9 mouse cellular contexts compared by ENCODE assay signal in genomic region chr10:79704970-79705360, GRCm38 (mm10). TPM values are rescaled to one million over a fixed set of nuclear protein-coding genes. Genes with fewer than 3 reads are reported as not detected.
DNase-seq lines count a peak whose midpoint lies in the region; ATAC-seq and TF ChIP-seq lines count a peak whose summit lies in the region.
"Had no signal": no experiment of that assay in that cellular context is flagged by ENCODE, and none has a peak within 500 bp of the region (broad histone marks: within the 10 kb centered on the region; RNA-seq: fewer than 3 reads in every experiment).

No protein-coding gene starts in this region.

- no peak for DNase-seq in lung, adult 2 months
- no peak for DNase-seq in lung, postnatal 25 days (ENCODE audit: low spot score)
- DNase-seq in layer of hippocampus, adult 18-20 months (ENCODE audit: low spot score in 2 of 2): no peak
- DNase-seq in spleen, postnatal 14 days (ENCODE audit: low spot score in 2 of 2): no peak
- DNase-seq in B cell, adult 2 months: no peak

- peak overlapping the region; percentile 90 for H3K9ac ChIP-seq in intestine, embryonic 15.5 days
- H3K9ac ChIP-seq in neural tube, embryonic 12.5 days: peak overlapping the region; percentile 80

- ATAC-seq in intestine, embryonic 15.5 days: no peak
- ATAC-seq in neural tube, embryonic 12.5 days (ENCODE audit: low FRiP score, low read depth): peak; percentile 7

- H3K36me3 ChIP-seq in intestine, embryonic 15.5 days: peaks cover 10% of the 10 kb centered on the region
- peaks cover 16% of the 10 kb centered on the region for H3K36me3 ChIP-seq in neural tube, embryonic 12.5 days

- peak overlapping the region; percentile 77 for H3K4me2 ChIP-seq in intestine, embryonic 15.5 days (replicated peaks)
- peak overlapping the region; percentile 95 for H3K4me2 ChIP-seq in neural tube, embryonic 12.5 days (replicated peaks)

- no peaks in the 10 kb centered on the region for H3K9me3 ChIP-seq in intestine, embryonic 15.5 days
- no peaks in the 10 kb centered on the region for H3K9me3 ChIP-seq in neural tube, embryonic 12.5 days

- no peak for TF ChIP-seq CTCF in lung, adult 2 months (IDR thresholded peaks at IDR 0.05; ENCODE audit: insufficient read depth, low read length)
- TF ChIP-seq CTCF in embryonic fibroblast, embryonic 13.5 days (IDR thresholded peaks at IDR 0.05; ENCODE audit: borderline replicate concordance, insufficient read depth, low read length): no peak

- no peak overlapping the region for H3K27ac ChIP-seq in embryonic fibroblast, embryonic 13.5 days (ENCODE audit: insufficient read depth, low read length)
- peak overlapping the region; percentile 81; the same call in 1 of the 2 replicates for H3K27ac ChIP-seq in intestine, embryonic 15.5 days
- H3K27ac ChIP-seq in neural tube, embryonic 12.5 days: no peak overlapping the region

- peaks cover 28% of the 10 kb centered on the region for H3K4me1 ChIP-seq in lung, adult 2 months (ENCODE audit: control insufficient read depth, insufficient read depth, low read length)
- H3K4me1 ChIP-seq in embryonic fibroblast, embryonic 13.5 days (ENCODE audit: control insufficient read depth, insufficient read depth, low read length): peaks cover 11% of the 10 kb centered on the region
- H3K4me1 ChIP-seq in intestine, embryonic 15.5 days (replicated peaks): peaks cover 45% of the 10 kb centered on the region
- peaks cover 31% of the 10 kb centered on the region for H3K4me1 ChIP-seq in neural tube, embryonic 12.5 days

- H3K4me3 ChIP-seq in lung, adult 2 months (replicated peaks; ENCODE audit: extremely low read depth, low read depth, low read length): peak overlapping the region; percentile 86
- H3K4me3 ChIP-seq in embryonic fibroblast, embryonic 13.5 days (ENCODE audit: insufficient read depth, low read length): peak overlapping the region; percentile 92
- H3K4me3 ChIP-seq in intestine, embryonic 15.5 days (replicated peaks): peak overlapping the region; percentile 70
- peak overlapping the region; percentile 65 for H3K4me3 ChIP-seq in neural tube, embryonic 12.5 days

- 5% methylated on average over 10 of the region's 10 CpGs for WGBS in lung, adult 2 months
- 4% methylated on average over 10 of the region's 10 CpGs for WGBS in intestine, embryonic 15.5 days
- 8% methylated on average over 10 of the region's 10 CpGs for WGBS in neural tube, embryonic 12.5 days

- H3K27me3 ChIP-seq in intestine, embryonic 15.5 days (replicated peaks): no peaks in the 10 kb centered on the region
- H3K27me3 ChIP-seq in neural tube, embryonic 12.5 days (replicated peaks): no peaks in the 10 kb centered on the region

- no peak for TF ChIP-seq POLR2A in lung, adult 2 months (IDR thresholded peaks at IDR 0.05; ENCODE audit: borderline replicate concordance, extremely low read depth, low read depth, low read length)
- TF ChIP-seq POLR2A in embryonic fibroblast, embryonic 13.5 days (IDR thresholded peaks at IDR 0.05; ENCODE audit: low read depth, low read length): no peak

RNA-seq across cellular contexts. Expression of gene Bsg, which starts 0.7 kb away (rescaled TPM):
- 684 and 692 TPM in 2 replicates for polyA plus RNA-seq in lung, adult 2 months (2012; rRNA removed)
- polyA plus RNA-seq in embryonic fibroblast, embryonic 13.5 days (2011; ENCODE audit: insufficient read length, low read depth, missing spikeins): 766 and 774 TPM in 2 replicates
- polyA plus RNA-seq in intestine, embryonic 15.5 days (2015; fragmentation: Nextera tagmentation; extraction: Ambion mirVana): 1,119 and 1,131 TPM in 2 replicates
- polyA plus RNA-seq in neural tube, embryonic 12.5 days (2016; fragmentation: Nextera tagmentation; extraction: Ambion mirVana): 634 and 639 TPM in 2 replicates
- 100 to 1,000 TPM; 554 to 566 TPM for total RNA-seq in layer of hippocampus, adult 18-20 months (2021)

RNA-seq across cellular contexts. Expression of gene Hcn2, which starts 11.5 kb away (rescaled TPM):
- polyA plus RNA-seq in lung, adult 2 months (2012; rRNA removed): 3.0 and 3.9 TPM in 2 replicates
- 0.91 and 1.9 TPM in 2 replicates for polyA plus RNA-seq in embryonic fibroblast, embryonic 13.5 days (2011; ENCODE audit: insufficient read length, low read depth, missing spikeins)
- polyA plus RNA-seq in intestine, embryonic 15.5 days (2015; fragmentation: Nextera tagmentation; extraction: Ambion mirVana): 0.18 and 0.23 TPM in 2 replicates
- 0.61 and 0.79 TPM in 2 replicates for polyA plus RNA-seq in neural tube, embryonic 12.5 days (2016; fragmentation: Nextera tagmentation; extraction: Ambion mirVana)
- total RNA-seq in layer of hippocampus, adult 18-20 months (2021): 100 to 1,000 TPM; 134 TPM
- total RNA-seq: neutrophil, adult 5-6 weeks had no signal

RNA-seq across cellular contexts. Expression of gene Gzmm, which starts 16.1 kb away (rescaled TPM):
- 1.5 and 1.6 TPM in 2 replicates for polyA plus RNA-seq in lung, adult 2 months (2012; rRNA removed)
- 0.65 TPM in 1 of 2 replicates, not detected in the other for polyA plus RNA-seq in embryonic fibroblast, embryonic 13.5 days (2011; ENCODE audit: insufficient read length, low read depth, missing spikeins)
- 0.52 and 0.76 TPM in 2 replicates for polyA plus RNA-seq in intestine, embryonic 15.5 days (2015; fragmentation: Nextera tagmentation; extraction: Ambion mirVana)
- polyA plus RNA-seq in neural tube, embryonic 12.5 days (2016; fragmentation: Nextera tagmentation; extraction: Ambion mirVana): 0.65 and 1.4 TPM in 2 replicates
- total RNA-seq in layer of hippocampus, adult 18-20 months (2021): 1 to 10 TPM; 3.3 to 3.6 TPM

RNA-seq across cellular contexts. Expression of gene Cdc34, which starts 23.0 kb away (rescaled TPM):
- polyA plus RNA-seq in lung, adult 2 months (2012; rRNA removed): 112 and 121 TPM in 2 replicates
- 117 and 149 TPM in 2 replicates for polyA plus RNA-seq in embryonic fibroblast, embryonic 13.5 days (2011; ENCODE audit: insufficient read length, low read depth, missing spikeins)
- 137 and 144 TPM in 2 replicates for polyA plus RNA-seq in intestine, embryonic 15.5 days (2015; fragmentation: Nextera tagmentation; extraction: Ambion mirVana)
- 136 and 141 TPM in 2 replicates for polyA plus RNA-seq in neural tube, embryonic 12.5 days (2016; fragmentation: Nextera tagmentation; extraction: Ambion mirVana)
- 10 to 100 TPM; 65.4 to 74.2 TPM for total RNA-seq in layer of hippocampus, adult 18-20 months (2021)

RNA-seq across cellular contexts. Expression of gene Tpgs1, which starts 35.8 kb away (rescaled TPM):
- polyA plus RNA-seq in lung, adult 2 months (2012; rRNA removed): 70.4 and 84.7 TPM in 2 replicates
- 15.5 and 16.0 TPM in 2 replicates for polyA plus RNA-seq in embryonic fibroblast, embryonic 13.5 days (2011; ENCODE audit: insufficient read length, low read depth, missing spikeins)
- 62.8 and 63.0 TPM in 2 replicates for polyA plus RNA-seq in intestine, embryonic 15.5 days (2015; fragmentation: Nextera tagmentation; extraction: Ambion mirVana)
- 75.2 and 79.6 TPM in 2 replicates for polyA plus RNA-seq in neural tube, embryonic 12.5 days (2016; fragmentation: Nextera tagmentation; extraction: Ambion mirVana)
- total RNA-seq in layer of hippocampus, adult 18-20 months (2021): 10 to 100 TPM; 64.4 to 68.5 TPM
